ENCODE assay signal across 9 mouse cellular contexts in the genomic region with DNA sequence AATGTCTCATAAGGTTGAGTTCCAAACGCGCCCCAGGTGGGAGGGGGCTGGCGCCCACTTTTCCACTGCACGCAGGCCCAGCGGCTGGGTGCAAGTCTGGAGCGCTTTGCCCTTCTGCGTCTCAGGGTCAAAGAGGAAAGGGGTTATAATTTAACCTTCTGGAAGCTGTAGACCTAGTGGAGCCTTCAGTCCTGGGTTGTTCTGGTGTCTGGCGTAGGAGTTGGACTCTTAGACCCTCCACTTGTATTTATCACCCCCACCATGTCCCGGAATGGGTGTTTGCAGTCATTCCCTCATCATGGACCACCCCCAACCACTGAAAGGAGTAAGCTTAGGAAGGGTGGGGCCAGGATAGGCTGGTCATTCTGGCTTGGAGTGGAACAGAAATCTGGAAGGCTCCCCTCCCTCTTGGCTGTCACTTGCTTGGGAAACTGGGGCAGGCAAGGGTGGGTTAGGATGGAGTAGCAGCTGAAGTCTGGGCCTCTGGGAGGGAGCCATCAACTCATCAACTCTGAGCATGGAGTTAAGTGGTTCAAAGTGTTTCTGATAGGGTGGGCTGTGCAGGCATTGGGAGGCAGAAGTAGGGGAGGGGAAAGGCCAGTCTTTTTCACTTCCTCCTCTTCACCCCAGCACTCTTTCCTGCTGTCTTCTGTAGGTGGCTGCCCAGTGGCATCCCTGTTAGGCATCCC. TPM values are rescaled to one million over a fixed set of nuclear protein-coding genes. Genes with fewer than 3 reads are reported as not detected.
DNase-seq lines count a peak whose midpoint lies in the region; ATAC-seq and TF ChIP-seq lines count a peak whose summit lies in the region.
"Had no signal": no experiment of that assay in that cellular context is flagged by ENCODE, and none has a peak within 500 bp of the region (broad histone marks: within the 10 kb centered on the region; RNA-seq: fewer than 3 reads in every experiment).

No protein-coding gene starts in this region.

- intact Hi-C loops in gastrocnemius, postnatal 14 days (cut with DNase I; ENCODE audit: low total_unique reads): loop anchor here (5.0 kb wide), 1 partner anchor 155 kb away; no protein-coding TSS in a partner anchor

- ATAC-seq in heart, embryonic 16.5 days (replicated peaks; ENCODE audit: extremely low read depth, insufficient read depth, low FRiP score): no peak
- ATAC-seq in limb, embryonic 13.5 days (ENCODE audit: low FRiP score, low read depth): no peak

- 3% methylated on average over 9 of the region's 9 CpGs for WGBS in bone marrow, adult 2 months
- 49% methylated on average over 9 of the region's 9 CpGs for WGBS in heart, embryonic 16.5 days
- 59% methylated on average over 9 of the region's 9 CpGs for WGBS in limb, embryonic 13.5 days

- 0 out of 2 replicates have a peak, but pooled peaks have one; percentile 19 for TF ChIP-seq POLR2A in bone marrow, adult 2 months (IDR thresholded peaks at IDR 0.05; ENCODE audit: borderline replicate concordance, control insufficient read depth, low read depth, low read length)

- peak; percentile 21 for DNase-seq in gastrocnemius, postnatal 14 days
- DNase-seq in gastrocnemius, adult 8-10 months (ENCODE audit: low spot score in 2 of 2): no peak
- DNase-seq in splenic B cell, adult 2 months (ENCODE audit: low read depth, low spot score): peak; percentile 57
- DNase-seq in adrenal gland, postnatal 4 days (ENCODE audit: low spot score in 2 of 2): no peak
- DNase-seq in urinary bladder, postnatal 25 days (ENCODE audit: low spot score): no peak

- peaks cover 7% of the 10 kb centered on the region for H3K4me1 ChIP-seq in bone marrow, adult 2 months (ENCODE audit: control insufficient read depth, insufficient read depth, low read length)
- H3K4me1 ChIP-seq in heart, embryonic 16.5 days (ENCODE audit: control insufficient read depth, insufficient read depth, low read length): peaks cover 26% of the 10 kb centered on the region
- peaks cover 15% of the 10 kb centered on the region for H3K4me1 ChIP-seq in limb, embryonic 13.5 days

- peaks cover 18% of the 10 kb centered on the region for H3K27me3 ChIP-seq in heart, embryonic 16.5 days (ENCODE audit: control insufficient read depth, insufficient read depth, low read length)
- peaks cover 64% of the 10 kb centered on the region for H3K27me3 ChIP-seq in limb, embryonic 13.5 days
- no peaks in the 10 kb centered on the region for H3K27me3 ChIP-seq in splenic B cell, adult 2 months (ENCODE audit: control insufficient read depth, insufficient read depth, low read length, poor library complexity, severe bottlenecking)

- H3K36me3 ChIP-seq in heart, embryonic 16.5 days (ENCODE audit: control insufficient read depth, insufficient read depth): no peaks in the 10 kb centered on the region
- no peaks in the 10 kb centered on the region for H3K36me3 ChIP-seq in limb, embryonic 13.5 days
- no peaks in the 10 kb centered on the region for H3K36me3 ChIP-seq in splenic B cell, adult 2 months (ENCODE audit: control insufficient read depth, insufficient read depth, low read length, poor library complexity, severe bottlenecking)

- peak overlapping the region; percentile 83 for H3K9ac ChIP-seq in heart, embryonic 16.5 days (ENCODE audit: low read length)
- H3K9ac ChIP-seq in limb, embryonic 13.5 days: no peak overlapping the region

- H3K4me3 ChIP-seq in bone marrow, adult 2 months (replicated peaks; ENCODE audit: control insufficient read depth, low read depth, low read length): peak overlapping the region; percentile 82
- peak overlapping the region; percentile 69 for H3K4me3 ChIP-seq in heart, embryonic 16.5 days (ENCODE audit: low read length)
- peak overlapping the region; percentile 61; the same call in 1 of the 2 replicates for H3K4me3 ChIP-seq in limb, embryonic 13.5 days

- no peak for TF ChIP-seq CTCF in bone marrow, adult 2 months (IDR thresholded peaks at IDR 0.05; ENCODE audit: control insufficient read depth, insufficient read depth, low read length)

- no peaks in the 10 kb centered on the region for H3K9me3 ChIP-seq in heart, embryonic 16.5 days (replicated peaks; ENCODE audit: control insufficient read depth, low read length)
- no peaks in the 10 kb centered on the region for H3K9me3 ChIP-seq in limb, embryonic 13.5 days

- H3K27ac ChIP-seq in bone marrow, adult 2 months (ENCODE audit: control insufficient read depth, insufficient read depth, low read depth, low read length, poor library complexity): peak overlapping the region; percentile 96
- 0 out of 2 replicates have a peak overlapping the region, but pooled peaks have one; percentile 0 for H3K27ac ChIP-seq in heart, embryonic 16.5 days (ENCODE audit: low read length)
- H3K27ac ChIP-seq in limb, embryonic 13.5 days: no peak overlapping the region

- peak overlapping the region; percentile 97 for H3K4me2 ChIP-seq in heart, embryonic 16.5 days (ENCODE audit: low read depth, low read length)
- no peak overlapping the region; the same call in 1 of the 2 replicates for H3K4me2 ChIP-seq in limb, embryonic 13.5 days (replicated peaks)

RNA-seq across cellular contexts. Expression of gene Fmnl1, which starts 0.9 kb away (rescaled TPM):
- 1 to 10 TPM; 6.7 to 7.3 TPM for total RNA-seq in gastrocnemius, postnatal 14 days (2021)
- 1 to 10 TPM; 2.2 to 3.9 (median 3.5) TPM for total RNA-seq in gastrocnemius, adult 8-10 months (2022)
- polyA plus RNA-seq in bone marrow, adult 2 months (2011; ENCODE audit: insufficient read depth, insufficient read length, low replicate concordance, missing spikeins): 42.0 and 121 TPM in 2 replicates
- polyA plus RNA-seq in heart, embryonic 16.5 days (2015; fragmentation: Nextera tagmentation; extraction: Ambion mirVana): 4.0 and 7.6 TPM in 2 replicates
- 1.1 and 1.2 TPM in 2 replicates for polyA plus RNA-seq in limb, embryonic 13.5 days (2015; fragmentation: Nextera tagmentation; extraction: Ambion mirVana)
- total RNA-seq in adrenal gland, postnatal 4 days (2021): 10 to 100 TPM; 13.4 to 14.2 TPM

RNA-seq across cellular contexts. Expression of gene 1700023F06Rik, which starts 36.5 kb away (rescaled TPM):
- not detected for total RNA-seq in gastrocnemius, postnatal 14 days (2021)
- total RNA-seq in gastrocnemius, adult 8-10 months (2022): not detected
- polyA plus RNA-seq in bone marrow, adult 2 months (2011; ENCODE audit: insufficient read depth, insufficient read length, low replicate concordance, missing spikeins): not detected in 2 replicates
- polyA plus RNA-seq in heart, embryonic 16.5 days (2015; fragmentation: Nextera tagmentation; extraction: Ambion mirVana): 0.17 and 0.25 TPM in 2 replicates
- polyA plus RNA-seq in limb, embryonic 13.5 days (2015; fragmentation: Nextera tagmentation; extraction: Ambion mirVana): 0.55 and 0.61 TPM in 2 replicates
- under 1 TPM; 0.45 to 0.70 TPM for total RNA-seq in adrenal gland, postnatal 4 days (2021)
- total RNA-seq: ES-E14 had no signal

RNA-seq across cellular contexts. Expression of gene Hexim2, which starts 39.6 kb away (rescaled TPM):
- total RNA-seq in gastrocnemius, postnatal 14 days (2021): 1 to 10 TPM; 2.7 to 3.8 TPM
- total RNA-seq in gastrocnemius, adult 8-10 months (2022): 1 to 10 TPM; 1.7 to 4.0 (median 2.8) TPM
- 2.8 and 5.7 TPM in 2 replicates for polyA plus RNA-seq in bone marrow, adult 2 months (2011; ENCODE audit: insufficient read depth, insufficient read length, low replicate concordance, missing spikeins)
- 6.1 and 7.4 TPM in 2 replicates for polyA plus RNA-seq in heart, embryonic 16.5 days (2015; fragmentation: Nextera tagmentation; extraction: Ambion mirVana)
- polyA plus RNA-seq in limb, embryonic 13.5 days (2015; fragmentation: Nextera tagmentation; extraction: Ambion mirVana): 12.8 and 13.8 TPM in 2 replicates
- 10 to 100 TPM; 10.4 to 11.8 TPM for total RNA-seq in adrenal gland, postnatal 4 days (2021)

RNA-seq across cellular contexts. Expression of gene Spata32, which starts 46.4 kb away (rescaled TPM):
- not detected for total RNA-seq in gastrocnemius, postnatal 14 days (2021)
- not detected for total RNA-seq in gastrocnemius, adult 8-10 months (2022)
- not detected in 2 replicates for polyA plus RNA-seq in bone marrow, adult 2 months (2011; ENCODE audit: insufficient read depth, insufficient read length, low replicate concordance, missing spikeins)
- not detected in 2 replicates for polyA plus RNA-seq in heart, embryonic 16.5 days (2015; fragmentation: Nextera tagmentation; extraction: Ambion mirVana)
- not detected in 2 replicates for polyA plus RNA-seq in limb, embryonic 13.5 days (2015; fragmentation: Nextera tagmentation; extraction: Ambion mirVana)
- not detected for total RNA-seq in adrenal gland, postnatal 4 days (2021)
- total RNA-seq: ES-E14 had no signal

RNA-seq across cellular contexts. Expression of gene Hexim1, which starts 55.8 kb away (rescaled TPM):
- 10 to 100 TPM; 20.7 to 21.5 TPM for total RNA-seq in gastrocnemius, postnatal 14 days (2021)
- total RNA-seq in gastrocnemius, adult 8-10 months (2022): 10 to 100 TPM; 15.1 to 25.6 (median 18.7) TPM
- 14.0 and 21.8 TPM in 2 replicates for polyA plus RNA-seq in bone marrow, adult 2 months (2011; ENCODE audit: insufficient read depth, insufficient read length, low replicate concordance, missing spikeins)
- polyA plus RNA-seq in heart, embryonic 16.5 days (2015; fragmentation: Nextera tagmentation; extraction: Ambion mirVana): 2.9 TPM in 2 replicates
- polyA plus RNA-seq in limb, embryonic 13.5 days (2015; fragmentation: Nextera tagmentation; extraction: Ambion mirVana): 5.1 and 5.6 TPM in 2 replicates
- total RNA-seq in adrenal gland, postnatal 4 days (2021): 10 to 100 TPM; 50.6 to 53.4 TPM

Comparison
In these comparisons a context has a peak if more than half of its experiments do, and no peak if none do; other contexts are left out.
1. DNase-seq: peak in gastrocnemius, postnatal 14 days (single experiment) and splenic B cell, adult 2 months (single experiment); none in gastrocnemius, adult 8-10 months (0 of 2), adrenal gland, postnatal 4 days (0 of 2) and urinary bladder, postnatal 25 days (single experiment).
2. Peak in every context shown above with its lines, with median percentiles within 50 percentile points of each other: H3K4me3 ChIP-seq.